Mouse (Mus musculus): ENCODE measurements around the gene Rin2. TPM values are rescaled to one million over a fixed set of nuclear protein-coding genes. Genes with fewer than 3 reads are reported as not detected.

Gene Rin2
- total RNA-seq, 2 experiments from 2014 or later: 25.2 to 31.4 TPM

DNA sequence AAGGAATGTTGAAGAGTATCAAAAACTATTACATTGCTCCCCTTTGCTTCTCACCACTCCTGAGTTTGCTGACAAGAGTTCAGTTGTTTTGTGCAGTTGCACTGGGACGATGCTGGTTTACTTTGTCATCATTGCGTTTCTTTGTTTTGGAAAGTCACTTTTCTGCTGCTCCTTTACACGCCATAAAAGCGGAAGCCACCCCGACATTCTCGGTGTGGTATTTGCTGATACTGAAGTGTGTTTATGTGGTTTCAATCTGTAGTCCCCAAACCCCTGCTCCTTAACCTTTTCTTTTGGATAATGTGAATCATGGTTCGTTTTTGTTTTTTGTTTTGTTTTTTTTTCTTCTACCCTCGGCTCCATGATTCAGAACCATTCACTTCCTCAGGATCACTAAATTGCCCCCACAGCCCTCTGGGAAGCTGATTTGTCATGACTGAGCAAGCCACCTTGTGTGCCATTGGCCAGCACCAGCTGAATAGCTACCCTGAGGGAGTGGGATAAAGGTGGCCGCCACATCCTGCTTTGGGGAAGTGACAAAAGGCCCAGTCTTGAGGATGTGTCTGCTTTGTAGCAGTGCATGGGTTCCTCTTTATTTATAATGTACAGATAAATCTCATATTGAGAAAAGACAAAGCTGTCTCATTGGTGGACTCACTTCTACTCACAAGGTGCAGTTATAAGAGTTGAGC, 55.3 kb downstream of the Rin2 start:
- DNase-seq (ENCODE audit: low spot score in 2 of 2): no peak

DNA sequence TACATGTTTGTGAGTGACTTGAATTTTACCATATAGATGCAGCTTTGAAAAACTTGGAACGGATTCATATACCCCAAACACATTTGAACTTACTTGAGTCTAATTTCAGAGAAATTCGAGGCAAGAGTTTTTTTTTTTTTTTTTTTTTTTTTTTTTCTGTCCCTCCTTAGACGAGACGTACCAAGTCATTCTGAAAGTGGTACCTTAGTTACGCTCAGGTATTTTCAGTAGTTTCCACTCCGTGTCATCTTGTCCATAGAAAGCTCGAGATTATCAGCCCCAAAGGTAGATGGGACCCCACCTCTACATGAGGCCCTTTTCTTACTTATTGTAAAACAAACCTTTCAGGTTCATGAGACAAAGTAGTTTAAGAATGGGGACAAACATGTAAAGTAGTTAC, 55.9 kb downstream of the Rin2 start:
- DNase-seq (ENCODE audit: low spot score in 2 of 2): no peak

DNA sequence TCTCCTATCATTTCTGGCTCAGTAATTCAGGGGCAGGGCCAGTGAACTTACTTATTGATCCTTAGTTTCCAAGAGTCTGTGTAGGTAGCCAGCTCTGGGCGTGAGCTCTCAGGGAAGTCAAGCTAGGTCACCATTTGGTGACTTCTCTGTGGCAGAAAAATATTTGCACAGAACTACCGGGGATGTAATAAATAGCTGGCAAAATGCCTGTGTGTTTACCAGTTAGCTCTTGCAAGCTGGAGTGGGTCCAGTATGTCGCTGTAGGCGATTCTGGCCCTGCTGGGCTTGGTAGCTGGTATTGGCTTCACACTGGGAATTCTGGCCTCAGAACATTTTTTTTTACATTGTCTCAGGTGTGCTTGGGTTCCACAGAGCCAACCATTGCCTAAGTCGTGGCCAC, 60.1 kb downstream of the Rin2 start:
- no peak for DNase-seq (ENCODE audit: low spot score in 2 of 2)

DNA sequence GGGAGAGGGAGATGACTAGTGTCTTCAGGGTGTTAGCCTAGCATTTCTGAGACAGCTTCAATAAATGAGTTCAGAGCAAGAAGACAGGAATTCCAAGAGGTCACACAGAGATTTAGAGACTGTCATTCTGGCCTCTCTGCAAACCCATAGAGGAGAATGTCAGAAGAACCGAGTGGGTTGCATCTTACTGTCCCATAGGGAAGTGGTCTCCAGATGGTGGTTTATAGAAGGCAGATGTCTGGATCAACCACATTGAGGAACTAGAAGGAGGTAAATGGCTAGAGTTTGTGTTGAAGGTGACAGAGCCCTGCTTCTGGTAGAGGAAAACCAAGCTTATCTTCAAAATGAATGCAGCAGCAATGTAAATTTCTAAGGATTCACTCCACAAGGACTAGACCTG, 61.5 kb downstream of the Rin2 start:
- DNase-seq (ENCODE audit: low spot score in 2 of 2): no peak

DNA sequence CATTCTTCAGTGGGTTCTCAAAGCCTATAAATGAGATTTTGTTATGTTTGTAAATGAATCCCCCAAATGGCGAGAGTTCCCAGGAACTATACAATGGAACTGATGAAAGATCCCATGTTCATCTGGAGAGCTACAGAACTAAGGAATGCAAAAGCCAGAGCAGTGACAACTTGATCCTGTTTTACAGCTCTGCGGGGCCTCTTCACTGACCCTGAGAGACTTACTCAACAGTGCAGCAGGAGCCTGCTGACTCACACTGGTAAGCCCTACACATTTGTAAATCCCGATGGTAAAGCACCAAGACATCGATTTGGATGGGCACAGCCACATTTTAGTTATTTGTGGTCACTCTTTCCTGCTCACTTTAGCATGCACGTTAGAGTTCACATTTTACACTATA, 62.2 kb downstream of the Rin2 start:
- no peak for DNase-seq (ENCODE audit: low spot score in 2 of 2)

DNA sequence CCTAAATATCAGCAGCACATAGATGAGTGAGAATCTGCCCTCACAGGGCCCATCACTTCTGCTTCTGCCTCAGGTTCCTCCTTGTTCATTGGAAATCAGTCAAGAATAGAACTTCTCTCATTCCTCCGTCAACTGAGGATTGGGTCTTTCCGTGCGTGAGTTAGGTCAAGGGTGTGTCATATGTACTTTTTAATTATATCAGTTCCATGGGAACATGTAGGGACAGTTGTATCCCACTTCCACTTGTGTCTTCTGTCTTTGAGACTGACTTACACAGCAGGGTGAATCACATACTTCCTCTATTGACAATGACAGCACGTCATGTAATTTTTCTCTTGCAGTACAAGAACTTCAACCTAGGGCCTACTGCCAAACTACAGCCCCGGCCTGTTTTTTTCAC, 65.7 kb downstream of the Rin2 start:
- no peak for DNase-seq (ENCODE audit: low spot score in 2 of 2)

DNA sequence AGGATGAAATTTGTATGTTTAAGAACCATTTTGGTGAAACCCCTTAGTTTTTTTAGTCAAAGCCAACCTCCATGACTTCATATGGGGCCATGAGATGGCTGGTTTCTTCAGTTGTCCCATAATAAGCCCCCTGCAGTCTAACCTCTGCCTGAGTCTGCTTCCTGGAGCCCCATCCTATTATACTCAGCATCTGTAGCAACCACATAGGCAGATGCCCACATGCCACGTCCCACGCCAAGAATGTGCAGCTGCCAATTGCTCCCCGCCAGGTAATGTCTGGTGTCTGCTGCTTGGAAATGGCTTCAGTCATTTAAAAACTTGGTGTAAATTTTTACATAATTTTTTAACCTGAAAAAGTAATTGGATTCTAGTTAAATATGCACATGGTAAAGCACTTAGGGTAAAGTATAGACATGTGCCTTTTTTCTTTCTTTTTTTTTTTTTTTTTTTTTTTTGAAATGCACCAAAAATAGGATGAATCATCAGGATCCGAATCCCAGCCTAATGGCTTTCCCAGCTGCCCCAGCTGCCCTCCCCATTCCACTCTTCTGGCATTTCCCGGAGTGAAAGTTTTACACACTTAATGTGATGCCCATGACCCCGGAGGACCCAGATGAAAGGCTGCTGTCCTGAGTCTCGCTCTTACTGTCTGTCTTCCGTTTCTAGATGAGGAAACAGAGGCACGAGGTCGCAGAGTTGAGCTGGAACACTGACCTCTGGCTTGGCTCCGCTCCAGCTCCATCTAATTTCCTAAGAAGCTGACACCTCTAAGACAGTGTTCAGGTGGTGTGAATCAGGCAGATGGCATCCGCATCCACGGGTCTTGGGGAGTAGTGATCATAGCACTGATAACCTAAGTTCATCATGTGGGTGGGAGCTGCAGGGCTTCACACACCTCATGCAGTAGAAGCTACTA, 68.0 kb downstream of the Rin2 start:
- no peak for DNase-seq (ENCODE audit: low spot score in 2 of 2)

DNA sequence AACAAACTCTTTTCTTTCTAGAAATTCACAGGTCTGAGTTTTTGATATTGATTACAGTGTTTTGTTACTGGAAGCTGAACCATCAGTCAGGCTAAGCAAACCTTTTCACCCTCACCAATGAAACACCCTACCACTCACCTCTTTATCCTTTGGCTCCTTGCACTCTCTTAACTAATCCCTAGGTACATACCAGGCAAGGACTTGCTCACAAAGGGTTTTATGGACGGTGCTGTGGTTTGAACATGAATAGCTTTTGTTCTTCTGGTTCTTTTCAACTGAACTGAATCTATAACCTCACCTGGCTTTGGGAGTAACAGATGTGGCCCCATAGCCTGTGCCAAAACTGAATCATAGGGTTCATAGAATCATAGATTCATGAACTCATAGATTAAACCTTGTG, 71.4 kb downstream of the Rin2 start:
- no peak for DNase-seq (ENCODE audit: low spot score in 2 of 2)

DNA sequence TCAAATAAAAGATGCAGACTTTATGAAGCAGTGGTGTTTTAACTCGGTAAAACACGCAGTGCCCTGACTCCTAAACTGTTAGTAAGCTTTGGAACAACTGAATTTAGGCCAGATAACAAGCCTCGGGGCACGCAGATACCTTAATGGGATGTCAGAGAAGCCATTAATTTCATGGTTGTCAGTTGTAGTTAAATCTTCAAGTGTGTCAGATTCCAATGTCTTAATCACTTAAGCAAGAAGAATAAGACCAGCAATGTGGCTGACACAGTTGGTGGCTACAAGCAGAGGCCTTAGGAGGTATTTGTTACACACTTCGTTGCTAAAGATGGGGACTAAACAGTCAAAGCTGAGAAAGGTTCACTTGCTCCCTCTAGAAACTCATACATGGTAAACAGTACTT, 74.6 kb downstream of the Rin2 start:
- DNase-seq (ENCODE audit: low spot score in 2 of 2): no peak

DNA sequence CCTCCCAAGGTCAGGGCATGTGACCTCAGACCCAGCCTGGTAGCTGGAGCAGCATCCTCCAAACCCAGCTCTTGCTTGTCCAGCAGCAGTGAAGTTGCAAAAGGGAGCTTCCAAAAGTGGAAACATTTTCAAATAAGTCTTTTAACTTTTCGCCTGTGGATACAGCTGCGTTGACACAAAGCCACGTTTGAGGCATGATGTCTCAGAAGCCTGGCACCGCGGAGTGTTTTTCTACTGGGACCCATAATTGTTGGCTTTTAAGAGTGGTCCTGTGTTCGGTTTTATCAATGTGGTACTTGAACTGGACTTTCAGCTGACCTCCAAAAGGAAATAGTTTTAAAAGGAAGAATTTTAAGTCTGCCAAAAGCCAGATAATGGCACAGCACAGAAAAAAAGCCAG, 77.6 kb downstream of the Rin2 start:
- no peak for DNase-seq (ENCODE audit: low spot score in 2 of 2)

DNA sequence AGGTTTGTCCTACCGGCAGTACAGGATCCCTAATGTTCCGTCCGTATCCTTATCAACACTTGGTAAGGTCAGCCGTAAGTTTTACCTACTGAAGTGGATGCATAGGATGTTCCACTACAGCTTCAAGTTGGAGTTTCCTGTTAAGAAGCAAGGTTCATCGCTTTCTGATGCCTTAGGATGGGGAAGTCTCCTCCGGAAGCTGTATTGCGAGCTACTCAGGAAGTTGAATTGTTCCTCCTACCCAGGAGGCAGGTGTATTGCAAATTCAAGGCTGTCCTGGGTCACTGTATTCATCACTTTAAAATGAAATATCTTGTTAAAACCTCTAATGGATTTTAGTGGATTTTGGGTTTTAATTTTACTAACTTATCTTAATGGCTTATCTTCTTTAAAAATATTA, 79.0 kb downstream of the Rin2 start:
- no peak for DNase-seq (ENCODE audit: low spot score in 2 of 2)

DNA sequence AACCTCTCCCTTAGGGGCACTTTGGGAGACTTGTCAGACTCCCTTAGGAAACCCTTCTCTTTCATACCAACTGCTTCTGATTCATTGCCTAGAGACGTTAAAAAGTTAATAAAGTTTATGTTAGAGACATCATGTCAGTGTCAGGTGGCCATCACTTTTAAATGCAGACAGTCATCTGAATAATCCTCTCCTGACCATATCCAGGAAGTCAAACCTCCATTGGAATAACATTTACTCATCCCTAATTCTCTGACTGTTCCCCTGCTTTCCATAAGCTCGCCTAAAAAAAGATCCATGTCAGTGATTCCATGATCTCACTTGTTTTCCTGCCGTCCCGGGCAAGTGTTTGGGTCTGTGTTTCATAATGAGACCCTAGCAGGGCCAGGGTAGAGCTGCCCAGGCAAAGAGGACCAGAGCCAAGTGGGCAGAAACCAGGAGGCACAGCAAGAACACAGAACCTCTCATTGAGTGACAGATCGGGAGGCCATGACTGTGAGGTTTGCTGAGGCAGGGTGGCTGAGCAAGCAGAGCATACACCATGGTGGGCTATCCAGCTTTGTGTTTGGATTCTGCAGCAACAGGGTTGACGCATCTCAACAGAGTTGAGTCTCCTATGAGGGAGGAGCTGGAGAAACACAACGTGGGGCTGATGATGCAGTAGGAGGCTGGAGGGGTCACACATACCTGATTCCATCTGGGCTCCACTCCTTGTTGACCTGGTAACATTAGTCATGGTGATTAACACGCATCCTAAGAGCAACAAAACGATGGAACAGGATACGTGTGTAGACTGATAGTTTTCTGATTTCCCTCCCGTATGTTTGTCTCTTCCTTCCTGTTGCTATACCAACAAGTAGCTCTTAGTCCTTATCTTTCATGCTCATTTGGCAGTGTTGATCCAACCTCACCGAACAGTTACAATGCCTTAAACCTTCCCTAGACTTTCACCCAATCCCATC, 81.1 kb downstream of the Rin2 start:
- DNase-seq (ENCODE audit: low spot score in 2 of 2): no peak

DNA sequence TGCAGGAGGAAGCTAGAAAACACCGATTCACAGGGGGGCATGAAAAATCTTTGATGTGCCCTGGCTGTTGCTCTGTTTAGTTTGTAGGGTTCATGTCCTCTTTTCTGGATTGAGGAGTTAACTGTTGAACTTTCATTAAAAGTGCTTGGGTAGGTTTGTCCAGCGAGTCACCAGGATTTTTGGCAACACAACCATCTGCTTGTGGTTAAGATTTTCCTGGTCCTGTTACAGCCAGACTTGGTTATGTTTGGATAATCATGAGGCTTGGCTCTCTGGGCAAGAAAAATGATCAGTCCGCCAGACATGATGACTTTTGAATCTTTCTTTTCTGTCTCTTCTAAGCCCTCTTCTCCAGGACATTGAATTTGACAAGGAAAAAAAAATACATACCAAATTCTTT, 85.1 kb downstream of the Rin2 start:
- no peak for DNase-seq (ENCODE audit: low spot score in 2 of 2)

DNA sequence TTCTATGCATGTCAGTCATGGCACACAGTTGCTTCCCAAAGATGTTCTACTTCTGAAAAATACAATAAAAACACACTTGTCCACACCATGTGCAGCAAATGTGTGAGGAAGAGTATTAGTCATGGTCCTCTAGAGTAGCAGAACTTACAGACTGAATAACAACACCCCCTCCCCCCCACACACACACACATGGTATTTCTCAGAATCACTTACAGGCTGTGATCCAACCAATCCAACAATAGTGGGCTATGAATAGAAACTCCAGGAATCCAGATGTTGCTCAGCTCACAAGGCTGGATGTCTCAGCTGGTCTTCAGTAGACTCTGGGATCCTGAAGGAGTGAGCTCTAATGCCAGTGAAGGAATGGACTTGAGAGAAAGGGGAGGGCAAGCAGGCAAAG, 86.4 kb downstream of the Rin2 start:
- DNase-seq (ENCODE audit: low spot score in 2 of 2): no peak

DNA sequence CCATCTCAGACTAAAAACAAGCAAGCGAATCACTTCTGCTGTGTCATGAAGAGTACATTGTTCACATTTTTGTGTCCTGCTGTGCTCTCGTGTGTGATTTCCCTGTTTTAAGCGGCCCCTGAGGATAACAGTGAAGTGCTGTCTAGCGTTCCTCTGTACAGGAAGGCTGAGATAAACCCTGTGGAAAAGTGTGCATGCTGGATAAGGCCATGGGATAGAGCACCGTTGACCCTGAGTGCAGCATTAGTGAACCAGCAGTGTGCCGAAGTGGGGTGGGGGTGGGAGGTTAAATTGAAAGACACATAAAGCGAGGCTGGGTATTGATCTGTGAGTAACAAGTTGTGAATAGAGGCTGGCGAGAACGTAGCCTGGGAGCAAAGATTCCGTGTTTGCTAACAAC, 94.9 kb downstream of the Rin2 start:
- DNase-seq (ENCODE audit: low spot score in 2 of 2): no peak

DNA sequence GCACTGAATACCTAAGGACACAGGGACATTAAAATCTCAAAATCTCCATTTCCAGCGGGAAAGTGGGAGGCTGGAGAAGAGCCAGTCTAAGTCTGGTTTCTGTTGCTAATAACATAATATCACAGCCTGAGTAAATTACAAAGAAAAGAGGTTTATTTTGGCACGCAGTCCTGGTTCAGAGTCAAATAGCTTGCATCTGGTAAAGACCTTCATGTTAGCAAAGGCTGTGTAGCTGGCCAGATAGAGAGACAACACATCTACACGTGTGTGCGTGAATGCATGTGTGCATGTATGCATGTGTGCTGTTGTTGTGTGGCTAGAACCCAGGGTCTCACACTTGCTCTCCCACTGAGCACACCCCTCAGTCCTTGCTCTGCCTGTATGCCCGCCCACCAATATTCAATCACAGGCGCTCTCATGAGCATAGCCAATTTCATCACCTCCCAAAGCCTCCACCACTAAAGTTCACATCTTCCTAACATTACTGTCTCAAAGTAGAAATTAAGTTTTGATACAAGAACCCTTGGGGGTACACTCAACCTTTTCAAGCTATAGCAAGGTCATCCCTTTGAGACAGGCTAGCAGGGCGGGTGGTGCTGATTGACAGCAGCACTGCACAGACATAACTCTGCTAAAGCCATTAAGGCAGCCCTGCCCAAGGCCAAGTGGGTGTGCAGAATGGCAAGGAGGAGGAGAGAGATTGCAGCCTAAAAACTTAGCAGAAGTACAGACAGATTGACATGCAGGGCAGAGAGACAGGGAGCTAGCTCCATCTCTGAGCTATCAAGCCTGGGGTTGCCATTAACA, 95.9 kb downstream of the Rin2 start:
- DNase-seq (ENCODE audit: low spot score in 2 of 2): no peak

DNA sequence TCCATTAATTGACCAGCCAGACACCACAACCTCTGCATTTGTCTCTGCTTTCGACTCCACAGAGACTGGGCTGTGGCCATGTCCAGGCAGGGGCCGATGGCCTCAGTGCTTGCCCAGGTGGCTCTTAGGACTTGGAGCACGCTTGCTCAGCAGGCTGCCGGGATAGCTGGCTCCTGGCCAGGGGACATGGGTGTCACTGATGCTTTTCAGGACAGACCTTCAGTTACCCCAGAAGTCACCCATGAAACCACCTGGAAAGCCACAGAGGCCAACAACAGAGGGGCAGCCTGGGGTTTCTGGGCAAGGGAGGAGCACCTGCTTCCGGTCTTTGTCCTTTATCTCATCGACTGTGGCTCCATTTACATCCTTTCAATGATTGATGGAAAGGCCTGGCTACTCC, 108.2 kb downstream of the Rin2 start:
- DNase-seq (ENCODE audit: low spot score in 2 of 2): peak in 1 of 2 experiments; percentile 8

DNA sequence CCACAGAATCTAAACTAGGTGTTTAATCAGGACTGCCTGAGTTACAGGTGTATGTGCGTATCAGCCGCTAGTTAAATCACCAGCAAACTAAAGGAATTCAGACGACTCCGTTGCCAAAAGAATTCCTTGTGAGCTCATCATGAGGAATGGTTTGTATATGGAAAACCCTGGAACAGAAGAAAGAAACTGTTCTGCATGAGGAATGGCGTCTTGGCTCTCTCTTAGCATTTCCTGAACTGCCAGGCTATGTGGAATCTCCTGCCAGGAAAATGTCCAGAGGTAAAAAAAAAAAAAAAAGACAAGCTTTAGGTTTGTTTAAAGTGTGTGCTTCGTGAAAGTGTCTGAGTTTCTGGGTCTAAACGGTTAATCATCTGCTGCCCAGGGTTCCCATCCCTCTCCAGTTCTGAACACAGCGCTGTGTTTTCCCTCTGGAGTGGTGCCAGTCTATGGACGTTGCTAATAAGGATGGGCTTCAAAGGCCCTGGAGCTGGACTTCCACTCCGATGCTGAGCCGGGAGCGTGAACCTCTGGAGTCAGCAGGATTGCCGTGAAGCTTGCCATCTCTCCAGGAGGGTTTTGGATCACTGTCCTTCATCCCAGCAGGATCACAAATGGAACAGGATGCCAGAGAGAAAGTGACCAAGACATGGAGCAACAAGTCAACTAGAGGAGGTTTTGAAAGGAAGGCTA, 109.4 kb downstream of the Rin2 start:
- no peak for DNase-seq (ENCODE audit: low spot score in 2 of 2)

DNA sequence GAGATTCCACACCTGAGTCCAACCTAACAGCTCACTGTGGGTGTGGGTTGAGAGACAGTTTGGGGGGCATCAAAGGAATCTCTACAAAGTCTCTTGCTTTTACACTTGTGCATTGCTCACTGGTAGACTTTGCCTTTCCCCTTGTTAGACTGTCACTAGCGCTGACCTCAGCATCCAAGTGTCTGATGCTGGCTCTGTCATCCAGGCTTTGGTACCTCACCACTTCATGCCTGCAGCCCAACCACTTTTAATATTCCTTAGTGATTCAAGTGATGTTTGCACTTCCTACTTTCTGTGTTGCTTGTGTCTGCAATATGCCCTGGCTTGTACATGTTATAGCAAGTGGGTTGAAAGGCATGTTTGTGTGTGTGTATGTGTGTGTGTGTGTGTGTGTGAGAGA, 109.9 kb downstream of the Rin2 start:
- DNase-seq (ENCODE audit: low spot score in 2 of 2): no peak

All from adrenal gland, adult 18-20 months (tissue).